Mouse (Mus musculus) ES-Bruce4 (cell line): ENCODE results near the gene Elp4.

ENCODE experiments used
- CTCF ChIP-seq: IDR thresholded peaks from one replicate; pipeline ENCODE4 v1.8.1; 2011; ENCODE audit warnings: low read depth, low read length
- EP300 ChIP-seq: IDR thresholded peaks from 2 replicates; pipeline ENCODE4 v1.6.1; 2011; ENCODE audit warnings: low read depth, low read length; ENCODE audit not compliant: insufficient read depth
- POLR2A ChIP-seq: IDR thresholded peaks from one replicate; pipeline ENCODE4 v1.8.1; 2011; ENCODE audit warnings: low read length; ENCODE audit not compliant: insufficient read depth

DNA sequence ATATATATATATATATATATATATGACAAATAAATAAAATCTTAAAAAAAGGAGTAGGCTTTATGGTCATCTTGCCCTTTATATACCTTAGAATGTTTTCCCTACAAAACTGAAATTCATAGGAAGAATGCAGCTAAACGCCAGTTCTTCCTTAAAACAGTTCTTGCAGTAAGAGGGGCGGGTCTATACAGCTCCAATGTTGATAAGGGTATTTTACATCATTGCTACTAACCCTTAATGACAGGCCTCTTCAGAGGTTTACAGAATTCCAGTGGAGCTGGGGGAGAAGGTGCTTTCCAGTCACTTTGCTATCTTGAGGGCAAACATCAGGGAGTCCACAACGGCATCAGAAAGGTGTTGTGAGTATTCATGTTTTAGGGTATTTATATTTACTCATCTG lies 133.1 kb downstream of the Elp4 start:
- TF ChIP-seq CTCF (no peak), POLR2A (no peak), EP300 (no peak)
